Mouse (Mus musculus): ENCODE measurements around the gene P3h4. TPM values are rescaled to one million over a fixed set of nuclear protein-coding genes. Genes with fewer than 3 reads are reported as not detected.

Gene P3h4
- 23.7 and 26.0 TPM in 2 replicates for polyA plus RNA-seq (2014; fragmentation: Nextera tagmentation; extraction: Ambion mirVana)

- DNase-seq (ENCODE audit: low spot score) (peak; percentile 91), ATAC-seq (ENCODE audit: insufficient read depth, low FRiP score, low TSS enrichment) (peak; percentile 85)
- H3K27ac ChIP-seq (ENCODE audit: low read depth, low read length), result peak within 1 kb of the TSS; percentile 62; the same call in 1 of the 2 replicates
- peak within 1 kb of the TSS; percentile 73 for H3K9ac ChIP-seq (ENCODE audit: low read length)
- peak within 1 kb of the TSS; percentile 61 for H3K4me3 ChIP-seq (ENCODE audit: low read depth, low read length)
- 0 out of 2 replicates have a peak, but pooled peaks cover 7% of the 10 kb centered on the region for H3K4me1 ChIP-seq (ENCODE audit: control insufficient read depth, insufficient read depth, low read length)
- WGBS, result 2% methylated on average over 91 of the region's 93 CpGs
- H3K9me3 ChIP-seq (ENCODE audit: control insufficient read depth, low read length), result no peaks in the 10 kb centered on the region
- H3K27me3 ChIP-seq (ENCODE audit: control insufficient read depth, insufficient read depth, low read length), result peaks cover 8% of the 10 kb centered on the region; the same call in 1 of the 2 replicates
- H3K4me2 ChIP-seq (ENCODE audit: low read depth), result peak within 1 kb of the TSS; percentile 69
- H3K36me3 ChIP-seq (ENCODE audit: control insufficient read depth, insufficient read depth, low read length), result no peaks in the 10 kb centered on the region
Measured at GRCm38 (mm10) chr11:100414021-100414913, at the start of gene P3h4. TSS of gene P3h4 (minus strand) at chr11:100414836.

- Histone ChIP-seq H3K27me3 (ENCODE audit: control insufficient read depth, insufficient read depth, low read length) (no peaks in the 10 kb centered on the region), H3K27ac (ENCODE audit: low read depth, low read length) (no peak overlapping the region), H3K4me1 (ENCODE audit: control insufficient read depth, insufficient read depth, low read length) (no peaks in the 10 kb centered on the region), H3K4me3 (ENCODE audit: low read depth, low read length) (no peak overlapping the region), H3K9ac (ENCODE audit: low read length) (no peak overlapping the region), H3K36me3 (ENCODE audit: control insufficient read depth, insufficient read depth, low read length) (peaks cover 7% of the 10 kb centered on the region), H3K4me2 (ENCODE audit: low read depth) (no peak overlapping the region), H3K9me3 (ENCODE audit: control insufficient read depth, low read length) (no peaks in the 10 kb centered on the region)
- DNase-seq (ENCODE audit: low spot score) (no peak), ATAC-seq (ENCODE audit: insufficient read depth, low FRiP score, low TSS enrichment) (no peak)
- 96% methylated on average over 10 of the region's 10 CpGs for WGBS
Measured at GRCm38 (mm10) chr11:100462699-100463098, 48.1 kb upstream of the P3h4 start.

- no peaks in the 10 kb centered on the region for H3K27me3 ChIP-seq (ENCODE audit: control insufficient read depth, insufficient read depth, low read length)
- WGBS, result 95% methylated on average over 5 of the region's 5 CpGs
- no peak for DNase-seq (ENCODE audit: low spot score)
- no peaks in the 10 kb centered on the region for H3K9me3 ChIP-seq (ENCODE audit: control insufficient read depth, low read length)
- no peaks in the 10 kb centered on the region for H3K4me1 ChIP-seq (ENCODE audit: control insufficient read depth, insufficient read depth, low read length)
- no peak for ATAC-seq (ENCODE audit: insufficient read depth, low FRiP score, low TSS enrichment)
- H3K27ac ChIP-seq (ENCODE audit: low read depth, low read length), result no peak overlapping the region
- H3K36me3 ChIP-seq (ENCODE audit: control insufficient read depth, insufficient read depth, low read length), result no peaks in the 10 kb centered on the region; the same call in none of the 2 replicates
- no peak overlapping the region for H3K9ac ChIP-seq (ENCODE audit: low read length)
- H3K4me2 ChIP-seq (ENCODE audit: low read depth), result no peak overlapping the region
- no peak overlapping the region for H3K4me3 ChIP-seq (ENCODE audit: low read depth, low read length)
Measured at GRCm38 (mm10) chr11:100457711-100458110, 43.1 kb upstream of the P3h4 start.

GRCm38 (mm10) chr11:100457247-100457646 lies 42.6 kb upstream of the P3h4 start:
- Histone ChIP-seq H3K9me3 (ENCODE audit: control insufficient read depth, low read length) (no peaks in the 10 kb centered on the region), H3K9ac (ENCODE audit: low read length) (no peak overlapping the region), H3K4me1 (ENCODE audit: control insufficient read depth, insufficient read depth, low read length) (no peaks in the 10 kb centered on the region), H3K27ac (ENCODE audit: low read depth, low read length) (no peak overlapping the region), H3K36me3 (ENCODE audit: control insufficient read depth, insufficient read depth, low read length) (no peaks in the 10 kb centered on the region; the same call in none of the 2 replicates), H3K4me2 (ENCODE audit: low read depth) (no peak overlapping the region), H3K4me3 (ENCODE audit: low read depth, low read length) (no peak overlapping the region), H3K27me3 (ENCODE audit: control insufficient read depth, insufficient read depth, low read length) (no peaks in the 10 kb centered on the region)
- no peak for DNase-seq (ENCODE audit: low spot score)
- ATAC-seq (ENCODE audit: insufficient read depth, low FRiP score, low TSS enrichment), result no peak
- WGBS, result 88% methylated on average over 4 of the region's 4 CpGs

- DNase-seq (ENCODE audit: low spot score) (no peak), ATAC-seq (ENCODE audit: insufficient read depth, low FRiP score, low TSS enrichment) (no peak)
- no peak overlapping the region for H3K9ac ChIP-seq (ENCODE audit: low read length)
- peaks cover 6% of the 10 kb centered on the region; the same call in 1 of the 2 replicates for H3K4me1 ChIP-seq (ENCODE audit: control insufficient read depth, insufficient read depth, low read length)
- WGBS, result 89% methylated on average over 6 of the region's 6 CpGs
- no peaks in the 10 kb centered on the region for H3K27me3 ChIP-seq (ENCODE audit: control insufficient read depth, insufficient read depth, low read length)
- H3K9me3 ChIP-seq (ENCODE audit: control insufficient read depth, low read length), result no peaks in the 10 kb centered on the region
- no peak overlapping the region for H3K4me3 ChIP-seq (ENCODE audit: low read depth, low read length)
- no peak overlapping the region for H3K27ac ChIP-seq (ENCODE audit: low read depth, low read length)
- no peak overlapping the region for H3K4me2 ChIP-seq (ENCODE audit: low read depth)
- H3K36me3 ChIP-seq (ENCODE audit: control insufficient read depth, insufficient read depth, low read length), result no peaks in the 10 kb centered on the region
Measured at GRCm38 (mm10) chr11:100442625-100443024, 28.0 kb upstream of the P3h4 start.

GRCm38 (mm10) chr11:100441797-100442196 lies 27.2 kb upstream of the P3h4 start, which contains the start of the genes Nt5c3b and Klhl10:
TSS of gene Nt5c3b (minus strand) at chr11:100441808.
TSS of gene Klhl10 (plus strand) at chr11:100441917.
- DNase-seq (ENCODE audit: low spot score), result no peak
- peak within 1 kb of the TSS; percentile 93 for H3K9ac ChIP-seq (ENCODE audit: low read length)
- H3K4me2 ChIP-seq (ENCODE audit: low read depth), result peak within 1 kb of the TSS; percentile 90
- H3K4me3 ChIP-seq (ENCODE audit: low read depth, low read length), result peak within 1 kb of the TSS; percentile 83
- no peaks in the 10 kb centered on the region for H3K9me3 ChIP-seq (ENCODE audit: control insufficient read depth, low read length)
- no peak for ATAC-seq (ENCODE audit: insufficient read depth, low FRiP score, low TSS enrichment)
- WGBS, result 87% methylated on average over 8 of the region's 8 CpGs
- no peak within 1 kb of the TSS for H3K27ac ChIP-seq (ENCODE audit: low read depth, low read length)
- H3K36me3 ChIP-seq (ENCODE audit: control insufficient read depth, insufficient read depth, low read length), result 0 out of 2 replicates have a peak, but pooled peaks cover 2% of the 10 kb centered on the region
- peaks cover 6% of the 10 kb centered on the region; the same call in 1 of the 2 replicates for H3K4me1 ChIP-seq (ENCODE audit: control insufficient read depth, insufficient read depth, low read length)
- H3K27me3 ChIP-seq (ENCODE audit: control insufficient read depth, insufficient read depth, low read length), result no peaks in the 10 kb centered on the region

- H3K4me3 ChIP-seq (ENCODE audit: low read depth, low read length), result peak overlapping the region; percentile 83
- 2% methylated on average over 48 of the region's 52 CpGs for WGBS
- peak overlapping the region; percentile 93 for H3K9ac ChIP-seq (ENCODE audit: low read length)
- 0 out of 2 replicates have a peak, but pooled peaks cover 2% of the 10 kb centered on the region for H3K36me3 ChIP-seq (ENCODE audit: control insufficient read depth, insufficient read depth, low read length)
- H3K4me1 ChIP-seq (ENCODE audit: control insufficient read depth, insufficient read depth, low read length), result peaks cover 6% of the 10 kb centered on the region; the same call in 1 of the 2 replicates
- no peak overlapping the region for H3K27ac ChIP-seq (ENCODE audit: low read depth, low read length)
- no peaks in the 10 kb centered on the region for H3K27me3 ChIP-seq (ENCODE audit: control insufficient read depth, insufficient read depth, low read length)
- H3K9me3 ChIP-seq (ENCODE audit: control insufficient read depth, low read length), result no peaks in the 10 kb centered on the region
- ATAC-seq (ENCODE audit: insufficient read depth, low FRiP score, low TSS enrichment) (peak; percentile 87), DNase-seq (ENCODE audit: low spot score) (peak; percentile 84)
- peak overlapping the region; percentile 90 for H3K4me2 ChIP-seq (ENCODE audit: low read depth)
Measured at GRCm38 (mm10) chr11:100440691-100441522, 26.3 kb upstream of the P3h4 start.

- Histone ChIP-seq H3K9me3 (ENCODE audit: control insufficient read depth, low read length) (no peaks in the 10 kb centered on the region), H3K36me3 (ENCODE audit: control insufficient read depth, insufficient read depth, low read length) (0 out of 2 replicates have a peak, but pooled peaks cover 2% of the 10 kb centered on the region), H3K27me3 (ENCODE audit: control insufficient read depth, insufficient read depth, low read length) (no peaks in the 10 kb centered on the region), H3K27ac (ENCODE audit: low read depth, low read length) (no peak overlapping the region), H3K4me1 (ENCODE audit: control insufficient read depth, insufficient read depth, low read length) (peaks cover 6% of the 10 kb centered on the region; the same call in 1 of the 2 replicates), H3K4me2 (ENCODE audit: low read depth) (no peak overlapping the region), H3K9ac (ENCODE audit: low read length) (no peak overlapping the region), H3K4me3 (ENCODE audit: low read depth, low read length) (no peak overlapping the region)
- 81% methylated on average over 1 of the region's 1 CpGs for WGBS
- no peak for DNase-seq (ENCODE audit: low spot score)
- no peak for ATAC-seq (ENCODE audit: insufficient read depth, low FRiP score, low TSS enrichment)
Measured at GRCm38 (mm10) chr11:100437901-100438300, 23.3 kb upstream of the P3h4 start.
